Mouse (Mus musculus): ENCODE results near the gene BC107364. TPM values are rescaled to one million over a fixed set of nuclear protein-coding genes. Genes with fewer than 3 reads are reported as not detected.
"Not testable (repeated sequence)": the region's sequence is repeated elsewhere in the genome, so short reads cannot be mapped to it uniquely, and the experiment has no call there.

The BC107364 gene
- polyA plus RNA-seq, 1 experiment from 2014 or later, result not detected

DNA sequence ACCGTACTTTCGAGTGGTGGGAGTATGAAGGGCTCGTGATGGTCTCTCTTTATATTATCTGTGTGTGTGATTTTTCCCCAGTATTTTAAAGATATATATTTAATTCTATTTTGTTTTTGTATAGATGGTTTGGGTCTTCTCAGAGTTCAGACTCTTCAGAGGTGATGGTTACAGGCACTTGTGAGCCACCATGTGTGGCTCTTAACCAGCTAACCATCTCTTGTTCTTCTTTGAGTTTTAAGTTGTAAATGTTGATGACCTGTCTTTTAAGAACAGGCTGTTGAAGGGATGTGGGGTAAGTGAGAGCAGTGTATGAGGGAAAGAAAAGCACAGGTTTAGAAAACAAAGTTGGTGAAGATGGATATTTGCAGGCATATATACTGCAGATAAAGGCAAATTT is 42.8 kb upstream of the BC107364 start:
- no peaks in the 10 kb centered on the region for H3K36me3 ChIP-seq
- 97% methylated on average over 3 of the region's 3 CpGs for WGBS
- H3K9ac ChIP-seq, result no peak overlapping the region
- no peak overlapping the region for H3K4me2 ChIP-seq (replicated peaks)
- no peaks in the 10 kb centered on the region for H3K27me3 ChIP-seq (replicated peaks)
- no peaks in the 10 kb centered on the region for H3K9me3 ChIP-seq
- no peak overlapping the region for H3K27ac ChIP-seq
- H3K4me3 ChIP-seq, result no peak overlapping the region
- H3K4me1 ChIP-seq, result peaks cover 3% of the 10 kb centered on the region; the same call in 1 of the 2 replicates
- no peak for ATAC-seq (ENCODE audit: low FRiP score, low read depth)

DNA sequence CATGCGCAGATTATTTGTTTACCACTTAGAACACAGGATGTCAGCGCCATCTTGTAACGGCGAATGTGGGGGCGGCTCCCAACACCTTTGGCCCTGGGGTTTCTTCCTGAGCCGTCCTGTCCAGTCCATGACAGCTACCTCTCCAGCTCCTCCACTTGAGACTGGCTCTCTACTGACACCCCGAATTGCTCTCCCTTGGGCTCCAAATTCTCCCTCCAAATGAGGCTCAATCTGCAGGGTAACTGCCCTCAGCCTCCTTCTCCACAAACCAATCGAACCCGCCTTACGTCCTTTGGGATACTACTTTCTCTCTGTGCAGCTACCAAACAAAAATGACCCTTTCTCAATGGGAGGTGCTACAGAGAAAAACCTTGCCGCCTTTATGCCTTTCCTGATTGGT is 42.4 kb upstream of the BC107364 start:
- not testable (repeated sequence) for H3K4me3 ChIP-seq; H3K9me3 ChIP-seq; H3K4me1 ChIP-seq; H3K36me3 ChIP-seq; H3K4me2 ChIP-seq (replicated peaks); ATAC-seq (ENCODE audit: low FRiP score, low read depth); H3K27me3 ChIP-seq (replicated peaks); H3K27ac ChIP-seq; H3K9ac ChIP-seq
- 93% methylated on average over 7 of the region's 11 CpGs for WGBS

DNA sequence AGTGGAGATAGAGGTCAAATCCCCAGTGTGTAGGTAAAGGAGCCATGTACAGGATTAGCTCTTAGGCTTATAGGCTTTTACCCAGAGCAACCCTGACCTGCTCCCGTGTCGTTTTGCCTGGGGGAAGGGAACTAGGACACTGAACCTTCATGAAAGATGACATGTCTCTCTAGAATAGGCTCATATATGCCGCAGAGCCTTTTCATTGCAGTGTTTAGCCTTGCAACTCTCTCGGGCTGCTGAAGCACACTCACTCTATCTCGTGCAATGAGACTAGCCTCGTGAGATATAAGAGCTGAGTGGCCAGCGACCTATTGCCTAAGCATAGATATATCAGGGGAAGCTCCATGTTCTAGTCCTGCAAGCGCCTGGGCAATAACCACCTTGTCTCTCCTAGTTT is 37.5 kb upstream of the BC107364 start:
- WGBS, result 53% methylated on average over 7 of the region's 8 CpGs
- not testable (repeated sequence) for H3K4me1 ChIP-seq; H3K27ac ChIP-seq; H3K27me3 ChIP-seq (replicated peaks); H3K36me3 ChIP-seq; H3K9me3 ChIP-seq; H3K4me2 ChIP-seq (replicated peaks); ATAC-seq (ENCODE audit: low FRiP score, low read depth); H3K9ac ChIP-seq; H3K4me3 ChIP-seq

DNA sequence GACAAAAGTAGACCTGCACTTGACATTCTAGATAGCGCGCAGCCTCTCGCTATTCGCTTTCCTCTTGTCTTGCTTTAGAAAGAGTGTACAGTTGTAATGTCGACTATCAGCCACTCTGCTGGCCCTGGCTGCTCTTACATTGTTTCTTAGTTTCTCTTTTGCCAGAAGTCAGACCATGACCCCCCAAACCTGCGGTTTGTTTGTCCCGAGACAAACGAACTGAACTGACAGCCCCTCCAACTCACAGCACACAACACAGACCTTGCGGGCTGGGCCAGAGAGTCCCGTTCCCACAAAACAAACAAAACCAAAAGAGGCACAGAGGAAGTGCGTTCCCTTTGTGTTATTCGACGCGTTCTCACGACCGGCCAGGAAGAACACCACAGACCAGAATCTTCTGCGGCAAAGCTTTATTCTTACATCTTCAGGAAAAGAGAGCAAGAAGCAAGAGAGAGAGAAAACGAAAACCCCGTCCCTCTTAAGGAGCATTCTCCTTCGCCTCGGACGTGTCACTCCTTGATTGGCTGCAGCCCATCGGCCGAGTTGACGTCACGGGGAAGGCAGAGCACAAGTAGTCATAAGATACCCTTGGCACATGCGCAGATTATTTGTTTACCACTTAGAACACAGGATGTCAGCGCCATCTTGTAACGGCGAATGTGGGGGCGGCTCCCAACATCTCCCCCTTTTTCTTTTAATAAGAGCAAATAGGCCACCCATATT is 37.0 kb upstream of the BC107364 start:
- H3K9ac ChIP-seq; H3K4me1 ChIP-seq; H3K36me3 ChIP-seq; H3K27ac ChIP-seq; H3K4me3 ChIP-seq; H3K27me3 ChIP-seq (replicated peaks); H3K9me3 ChIP-seq; H3K4me2 ChIP-seq (replicated peaks): not testable (repeated sequence)
- 0% methylated on average over 9 of the region's 31 CpGs for WGBS
- peak; percentile 56 for ATAC-seq (ENCODE audit: low FRiP score, low read depth)

DNA sequence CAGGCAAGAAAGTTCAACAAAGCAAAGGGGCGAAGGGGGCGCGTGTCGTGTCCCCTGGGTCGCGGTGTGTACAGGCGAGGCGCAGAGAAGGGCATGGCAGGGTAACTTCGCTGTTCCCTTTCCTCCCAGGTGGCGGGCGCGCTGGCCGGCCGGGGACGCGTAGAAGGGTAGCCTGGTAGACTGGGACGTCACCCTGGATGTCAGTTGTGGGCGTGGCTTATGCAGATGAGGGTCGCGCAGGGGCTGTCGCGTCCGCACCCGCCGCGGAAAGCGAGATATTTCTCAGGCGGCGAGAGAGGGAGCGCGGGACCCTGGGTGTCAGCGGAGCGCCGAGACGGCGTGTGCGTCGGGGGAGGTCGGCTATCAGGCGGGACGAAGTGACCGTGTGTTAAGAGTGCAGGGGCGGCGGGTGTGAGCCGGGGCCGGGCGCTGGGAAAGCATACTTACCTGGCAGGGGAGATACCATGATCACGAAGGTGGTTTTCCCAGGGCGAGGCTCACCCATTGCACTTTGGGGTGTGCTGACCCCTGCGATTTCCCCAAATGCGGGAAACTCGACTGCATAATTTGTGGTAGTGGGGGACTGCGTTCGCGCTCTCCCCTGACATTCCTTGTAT is 36.3 kb upstream of the BC107364 start:
- H3K9me3 ChIP-seq; H3K36me3 ChIP-seq; H3K27me3 ChIP-seq (replicated peaks); H3K4me1 ChIP-seq: not testable (repeated sequence)
- Histone ChIP-seq H3K9ac (peak overlapping the region; percentile 46; the same call in 1 of the 2 replicates), H3K4me2 (replicated peaks) (peak overlapping the region; percentile 53), H3K27ac (0 out of 2 replicates have a peak overlapping the region, but pooled peaks have one; percentile 62), H3K4me3 (peak overlapping the region; percentile 26)
- peak; percentile 86 for ATAC-seq (ENCODE audit: low FRiP score, low read depth)
- WGBS, result 0% methylated on average over 4 of the region's 55 CpGs

DNA sequence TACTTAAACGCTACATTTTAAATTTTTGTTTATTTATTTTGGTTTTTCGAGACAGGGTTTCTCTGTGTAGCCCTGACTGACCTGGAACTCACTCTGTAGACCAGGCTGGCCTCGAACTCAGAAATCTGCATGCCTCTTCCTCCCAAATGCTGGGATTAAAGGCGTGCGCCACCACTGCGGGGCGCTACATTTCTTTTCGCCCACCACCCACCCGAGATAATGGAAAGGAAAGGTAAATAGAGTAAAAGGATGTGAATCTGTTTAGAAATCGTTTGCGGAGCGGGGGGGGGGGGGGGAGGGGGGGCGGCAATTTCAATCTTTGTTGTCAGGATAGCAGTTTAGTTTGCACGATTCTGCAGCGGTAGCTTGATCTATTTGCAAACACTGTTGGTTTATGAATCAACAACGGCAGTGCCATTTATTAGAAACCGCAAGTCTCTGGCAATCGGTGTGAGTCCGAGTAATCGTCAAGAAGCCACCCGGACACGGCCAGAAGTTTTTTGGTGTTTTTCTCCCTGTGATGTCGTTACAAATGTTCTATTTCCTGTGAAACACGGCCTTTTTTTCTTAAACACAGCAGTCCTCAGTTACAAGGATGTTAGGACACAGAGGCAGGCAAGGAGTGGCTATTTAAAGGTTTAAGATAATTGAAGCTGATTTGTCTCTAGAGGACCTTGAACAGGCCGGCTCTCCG is 35.6 kb upstream of the BC107364 start:
- ATAC-seq (ENCODE audit: low FRiP score, low read depth), result 0 out of 2 replicates have a peak, but pooled peaks have one; percentile 1
- 6% methylated on average over 26 of the region's 26 CpGs for WGBS
- peaks cover 7% of the 10 kb centered on the region; the same call in 1 of the 2 replicates for H3K27me3 ChIP-seq (replicated peaks)
- peak overlapping the region; percentile 53 for H3K4me2 ChIP-seq (replicated peaks)
- no peaks in the 10 kb centered on the region for H3K9me3 ChIP-seq
- H3K9ac ChIP-seq, result peak overlapping the region; percentile 46; the same call in 1 of the 2 replicates
- no peaks in the 10 kb centered on the region for H3K36me3 ChIP-seq
- 0 out of 2 replicates have a peak, but pooled peaks cover 3% of the 10 kb centered on the region for H3K4me1 ChIP-seq
- H3K27ac ChIP-seq, result peak overlapping the region; percentile 62; the same call in 1 of the 2 replicates
- peak overlapping the region; percentile 26 for H3K4me3 ChIP-seq

DNA sequence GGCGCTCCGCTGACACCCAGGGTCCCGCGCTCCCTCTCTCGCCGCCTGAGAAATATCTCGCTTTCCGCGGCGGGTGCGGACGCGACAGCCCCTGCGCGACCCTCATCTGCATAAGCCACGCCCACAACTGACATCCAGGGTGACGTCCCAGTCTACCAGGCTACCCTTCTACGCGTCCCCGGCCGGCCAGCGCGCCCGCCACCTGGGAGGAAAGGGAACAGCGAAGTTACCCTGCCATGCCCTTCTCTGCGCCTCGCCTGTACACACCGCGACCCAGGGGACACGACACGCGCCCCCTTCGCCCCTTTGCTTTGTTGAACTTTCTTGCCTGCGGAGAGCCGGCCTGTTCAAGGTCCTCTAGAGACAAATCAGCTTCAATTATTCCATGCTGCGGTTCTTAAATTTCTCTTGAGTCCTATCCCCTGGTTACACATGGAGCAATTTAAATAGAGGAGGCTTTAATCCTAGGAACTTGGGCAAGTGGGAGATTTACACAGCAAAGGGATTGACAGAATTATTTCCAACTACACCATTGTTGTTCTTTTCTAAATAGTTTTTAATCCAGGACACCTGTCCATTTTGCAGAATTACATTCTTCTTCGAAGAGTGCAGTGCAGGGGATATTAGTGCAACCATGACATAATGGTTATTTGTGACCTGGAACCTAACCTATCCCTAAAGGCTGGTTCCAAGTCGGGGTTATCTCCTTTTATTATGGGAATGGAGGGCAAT is 34.9 kb upstream of the BC107364 start:
- not testable (repeated sequence) for H3K9ac ChIP-seq; H3K4me3 ChIP-seq; H3K9me3 ChIP-seq; H3K27ac ChIP-seq; H3K4me1 ChIP-seq; H3K27me3 ChIP-seq (replicated peaks); H3K36me3 ChIP-seq
- peak overlapping the region; percentile 53 for H3K4me2 ChIP-seq (replicated peaks)
- ATAC-seq (ENCODE audit: low FRiP score, low read depth), result peak; percentile 73
- 11% methylated on average over 8 of the region's 38 CpGs for WGBS

DNA sequence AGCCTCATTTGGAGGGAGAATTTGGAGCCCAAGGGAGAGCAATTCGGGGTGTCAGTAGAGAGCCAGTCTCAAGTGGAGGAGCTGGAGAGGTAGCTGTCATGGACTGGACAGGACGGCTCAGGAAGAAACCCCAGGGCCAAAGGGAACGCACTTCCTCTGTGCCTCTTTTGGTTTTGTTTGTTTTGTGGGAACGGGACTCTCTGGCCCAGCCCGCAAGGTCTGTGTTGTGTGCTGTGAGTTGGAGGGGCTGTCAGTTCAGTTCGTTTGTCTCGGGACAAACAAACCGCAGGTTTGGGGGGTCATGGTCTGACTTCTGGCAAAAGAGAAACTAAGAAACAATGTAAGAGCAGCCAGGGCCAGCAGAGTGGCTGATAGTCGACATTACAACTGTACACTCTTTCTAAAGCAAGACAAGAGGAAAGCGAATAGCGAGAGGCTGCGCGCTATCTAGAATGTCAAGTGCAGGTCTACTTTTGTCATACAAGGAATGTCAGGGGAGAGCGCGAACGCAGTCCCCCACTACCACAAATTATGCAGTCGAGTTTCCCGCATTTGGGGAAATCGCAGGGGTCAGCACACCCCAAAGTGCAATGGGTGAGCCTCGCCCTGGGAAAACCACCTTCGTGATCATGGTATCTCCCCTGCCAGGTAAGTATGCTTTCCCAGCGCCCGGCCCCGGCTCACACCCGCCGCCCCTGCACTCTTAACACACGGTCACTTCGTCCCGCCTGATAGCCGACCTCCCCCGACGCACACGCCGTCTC is 34.1 kb upstream of the BC107364 start:
- H3K9ac ChIP-seq; H3K27ac ChIP-seq; H3K4me1 ChIP-seq; H3K9me3 ChIP-seq; H3K36me3 ChIP-seq; H3K4me2 ChIP-seq (replicated peaks); H3K27me3 ChIP-seq (replicated peaks); H3K4me3 ChIP-seq: not testable (repeated sequence)
- peak; percentile 22 for ATAC-seq (ENCODE audit: low FRiP score, low read depth)
- WGBS, result 0% methylated on average over 5 of the region's 34 CpGs

DNA sequence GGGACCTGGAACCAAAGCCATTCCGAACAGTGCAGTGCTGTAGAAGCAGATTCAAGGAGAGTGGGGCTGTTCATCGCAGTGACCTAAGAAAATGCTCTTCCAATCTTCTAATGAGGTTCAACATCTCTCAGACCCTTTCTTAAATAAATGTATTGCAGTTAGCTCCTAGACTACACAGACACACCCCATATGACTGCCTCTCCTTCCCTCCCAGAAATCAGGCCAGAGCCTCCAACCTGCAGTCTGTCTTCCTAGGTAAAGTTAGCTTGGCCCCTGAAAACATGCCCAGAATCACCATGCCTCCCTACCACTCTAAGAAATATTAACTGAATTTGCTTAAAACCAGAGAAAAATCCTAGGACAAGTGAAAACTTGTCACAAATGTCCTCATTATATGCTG is 33.3 kb upstream of the BC107364 start:
- 0 out of 2 replicates have a peak, but pooled peaks cover 3% of the 10 kb centered on the region for H3K4me1 ChIP-seq
- no peak overlapping the region for H3K27ac ChIP-seq
- WGBS, result 76% methylated on average over 2 of the region's 2 CpGs
- no peak overlapping the region for H3K4me3 ChIP-seq
- ATAC-seq (ENCODE audit: low FRiP score, low read depth), result no peak
- no peaks in the 10 kb centered on the region for H3K36me3 ChIP-seq
- no peak overlapping the region for H3K9ac ChIP-seq
- no peaks in the 10 kb centered on the region for H3K9me3 ChIP-seq
- H3K27me3 ChIP-seq (replicated peaks), result peaks cover 7% of the 10 kb centered on the region; the same call in 1 of the 2 replicates
- H3K4me2 ChIP-seq (replicated peaks), result no peak overlapping the region

DNA sequence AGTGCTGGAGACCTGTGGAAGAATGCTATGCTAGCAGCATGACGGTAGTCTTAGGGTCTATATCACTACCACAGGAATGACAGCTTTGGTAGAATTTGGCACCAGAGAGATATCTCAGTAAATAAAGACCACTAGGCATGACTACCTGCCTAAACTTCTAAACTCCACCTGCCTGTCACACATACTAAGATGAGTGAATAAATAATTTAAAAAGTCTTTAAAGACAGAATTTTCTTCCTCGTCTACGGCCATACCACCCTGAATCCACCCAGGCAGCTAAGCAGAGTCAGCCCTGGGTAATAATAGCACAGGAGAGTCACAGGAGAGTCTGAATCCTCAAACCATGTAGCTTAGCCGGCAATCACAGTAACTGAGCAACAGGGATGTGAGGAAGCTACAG is 32.8 kb upstream of the BC107364 start:
- 0 out of 2 replicates have a peak, but pooled peaks cover 3% of the 10 kb centered on the region for H3K4me1 ChIP-seq
- no peak for ATAC-seq (ENCODE audit: low FRiP score, low read depth)
- no peak overlapping the region for H3K4me2 ChIP-seq (replicated peaks)
- no peak overlapping the region for H3K27ac ChIP-seq
- H3K4me3 ChIP-seq, result no peak overlapping the region
- H3K36me3 ChIP-seq, result no peaks in the 10 kb centered on the region
- H3K9me3 ChIP-seq, result no peaks in the 10 kb centered on the region
- peaks cover 7% of the 10 kb centered on the region; the same call in 1 of the 2 replicates for H3K27me3 ChIP-seq (replicated peaks)
- no peak overlapping the region for H3K9ac ChIP-seq
- 80% methylated on average over 4 of the region's 4 CpGs for WGBS

DNA sequence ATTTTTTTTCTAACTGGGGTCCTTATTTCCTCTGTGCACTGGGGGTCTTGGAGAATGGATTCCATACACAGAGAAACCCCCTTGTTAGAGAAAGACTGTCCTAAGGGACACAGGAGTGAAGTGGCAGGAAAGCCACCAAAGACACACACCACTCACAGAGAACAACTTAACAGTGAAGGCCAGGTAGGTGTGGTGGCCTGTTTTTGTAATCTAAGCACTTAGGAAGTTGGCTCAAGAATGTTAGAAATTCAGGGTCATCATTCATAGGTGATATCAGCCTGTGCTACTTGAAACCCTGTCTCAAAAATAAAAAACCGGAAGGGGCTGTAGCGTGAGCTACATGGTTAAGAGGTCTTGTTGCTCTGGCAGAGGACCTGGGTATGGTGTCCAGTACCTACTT is 31.8 kb upstream of the BC107364 start:
- H3K27ac ChIP-seq, result no peak overlapping the region
- peaks cover 7% of the 10 kb centered on the region; the same call in 1 of the 2 replicates for H3K27me3 ChIP-seq (replicated peaks)
- H3K9ac ChIP-seq, result no peak overlapping the region
- H3K36me3 ChIP-seq, result no peaks in the 10 kb centered on the region
- 92% methylated on average over 2 of the region's 2 CpGs for WGBS
- no peak for ATAC-seq (ENCODE audit: low FRiP score, low read depth)
- H3K9me3 ChIP-seq, result no peaks in the 10 kb centered on the region
- H3K4me1 ChIP-seq, result 0 out of 2 replicates have a peak, but pooled peaks cover 3% of the 10 kb centered on the region
- no peak overlapping the region for H3K4me2 ChIP-seq (replicated peaks)
- no peak overlapping the region for H3K4me3 ChIP-seq
